Mouse (Mus musculus) ovary, postnatal 10 days (tissue): Measurements from ENCODE around the gene Hddc3.

ENCODE experiments used
- DNase-seq: peaks from one replicate; pipeline ENCODE4 v3.0.0; 2022; ENCODE audit warnings: low spot score

Hddc3 gene

GRCm38 (mm10) chr7:80398654-80399444 is 55.9 kb downstream of the Hddc3 start:
- no peak for DNase-seq

GRCm38 (mm10) chr7:80400099-80400498 is 57.2 kb downstream of the Hddc3 start:
- no peak for DNase-seq
